Mouse (Mus musculus): ENCODE measurements around the gene Gpkow.
"Not testable (repeated sequence)": the region's sequence is repeated elsewhere in the genome, so short reads cannot be mapped to it uniquely, and the experiment has no call there.

Gene Gpkow

GRCm38 (mm10) chrX:7688321-7688720 lies 8.6 kb upstream of the Gpkow start:
- DNase-seq (ENCODE audit: low read depth, low spot score): no peak

DNA sequence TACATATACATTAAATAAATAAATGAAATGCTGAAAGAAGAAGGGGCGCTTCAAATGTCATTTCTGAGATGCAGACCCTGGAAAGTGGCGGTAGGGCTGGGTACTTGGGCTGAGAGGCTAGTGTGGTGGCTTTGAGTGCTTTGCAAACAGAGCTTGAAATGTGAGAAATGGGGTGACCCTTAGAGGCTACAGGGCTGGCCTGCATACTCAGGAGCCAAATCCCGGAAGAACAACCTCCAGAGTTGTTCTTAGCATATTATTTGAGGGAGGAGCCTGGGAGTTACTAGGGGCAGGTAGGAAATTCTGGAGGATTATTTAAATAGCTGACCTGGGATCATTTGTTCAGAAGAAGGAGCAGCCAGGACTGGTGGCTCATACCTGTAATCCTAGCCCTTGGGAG lies 6.4 kb upstream of the Gpkow start:
- no peak for DNase-seq (ENCODE audit: low read depth, low spot score)

GRCm38 (mm10) chrX:7692862-7693261 lies 4.1 kb upstream of the Gpkow start:
- peak; percentile 58 for DNase-seq (ENCODE audit: low read depth, low spot score)

DNA sequence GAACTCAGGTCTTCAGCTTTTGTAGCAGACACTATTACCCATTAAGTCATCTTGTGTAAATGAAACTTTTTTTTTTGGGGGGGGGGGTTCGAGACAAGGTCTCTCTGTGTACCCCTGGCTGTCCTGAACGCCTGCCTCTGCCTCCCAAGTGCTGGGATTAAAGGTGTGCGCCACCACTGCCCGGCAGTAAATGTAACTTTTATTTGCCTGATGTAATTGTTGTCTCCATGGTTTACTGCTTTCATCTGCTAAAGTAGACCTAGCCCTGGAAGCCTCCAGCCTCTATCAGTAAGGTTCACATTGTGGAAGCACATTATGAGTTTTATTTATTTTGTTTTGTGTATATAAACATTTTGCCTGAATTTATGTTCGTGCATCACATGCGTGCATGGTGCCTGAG lies 411 bp upstream of the Gpkow start:
- DNase-seq (ENCODE audit: low read depth, low spot score): no peak

GRCm38 (mm10) chrX:7713764-7714134 lies 16.8 kb downstream of the Gpkow start:
- not testable (repeated sequence) for DNase-seq (ENCODE audit: low read depth, low spot score)

DNA sequence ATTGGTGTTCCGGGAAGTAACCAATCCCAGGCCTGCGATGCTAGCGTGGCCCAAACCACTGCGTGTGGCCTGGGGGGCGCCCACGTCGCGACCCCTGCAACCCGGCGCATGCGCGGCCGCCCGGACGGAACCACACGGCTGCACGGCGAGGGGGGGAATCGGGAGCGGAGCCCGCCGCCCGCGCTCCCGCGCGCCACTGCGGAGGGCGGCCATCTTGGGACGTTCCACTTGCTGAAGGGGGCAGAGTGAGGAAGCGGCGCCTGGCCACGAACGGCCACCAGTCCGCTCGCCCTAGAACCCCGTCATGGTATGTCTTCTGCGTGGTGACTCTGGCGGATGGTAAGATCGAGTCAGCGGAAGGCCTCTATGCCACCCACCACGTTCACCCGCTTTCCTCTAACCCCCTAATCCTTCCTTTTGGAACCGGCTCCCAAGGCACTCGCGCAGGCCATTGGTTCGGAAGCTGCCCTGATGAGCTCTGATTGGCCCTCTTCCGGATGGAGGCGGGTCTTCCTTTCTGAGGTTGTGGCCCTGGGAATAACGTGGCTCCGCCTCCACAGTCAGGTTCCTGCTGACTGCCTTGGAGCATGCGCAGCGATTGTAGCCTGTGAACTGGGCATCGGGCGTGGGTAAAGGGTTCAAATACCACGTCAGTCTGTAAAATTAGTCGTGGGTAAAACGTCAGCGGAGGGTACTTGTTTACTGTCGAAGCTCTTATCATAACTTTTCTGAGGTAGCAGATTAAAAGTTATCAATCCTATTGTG lies 17.4 kb downstream of the Gpkow start, which contains the start of gene Wdr45:
Gene Wdr45, plus strand, starts transcription at position 199 of the 765 bp plus-strand sequence.
- DNase-seq (ENCODE audit: low read depth, low spot score): peak; percentile 97

- peak; percentile 50 for DNase-seq (ENCODE audit: low read depth, low spot score)
Measured at GRCm38 (mm10) chrX:7716058-7716457, 19.1 kb downstream of the Gpkow start.

- DNase-seq (ENCODE audit: low read depth, low spot score): peak; percentile 93
Measured at GRCm38 (mm10) chrX:7721514-7722281, 24.8 kb downstream of the Gpkow start, which contains the start of gene Gm45208. Gm45208 (plus strand) TSS chrX:7722245.

DNA sequence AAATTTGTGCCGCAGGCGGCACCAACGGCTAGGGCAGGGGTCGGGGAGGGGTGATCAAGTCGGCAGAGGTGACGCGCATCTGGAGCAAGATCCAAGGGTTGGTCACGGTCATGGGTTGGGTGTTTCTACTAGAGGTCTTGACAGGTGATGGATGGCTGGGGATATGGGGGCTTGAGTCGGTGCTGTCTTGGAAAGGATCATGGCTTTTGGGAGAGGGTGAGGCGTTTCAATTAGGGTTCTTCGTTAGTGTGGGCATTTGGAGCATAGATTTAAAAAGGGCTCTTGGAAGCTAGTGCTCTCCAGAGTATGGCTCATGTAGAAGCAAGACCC lies 25.3 kb downstream of the Gpkow start:
- no peak for DNase-seq (ENCODE audit: low read depth, low spot score)

- peak; percentile 94 for DNase-seq (ENCODE audit: low read depth, low spot score)
Measured at GRCm38 (mm10) chrX:7722691-7723090, 25.8 kb downstream of the Gpkow start.

GRCm38 (mm10) chrX:7724135-7724534 lies 27.2 kb downstream of the Gpkow start:
- peak; percentile 29 for DNase-seq (ENCODE audit: low read depth, low spot score)

DNA sequence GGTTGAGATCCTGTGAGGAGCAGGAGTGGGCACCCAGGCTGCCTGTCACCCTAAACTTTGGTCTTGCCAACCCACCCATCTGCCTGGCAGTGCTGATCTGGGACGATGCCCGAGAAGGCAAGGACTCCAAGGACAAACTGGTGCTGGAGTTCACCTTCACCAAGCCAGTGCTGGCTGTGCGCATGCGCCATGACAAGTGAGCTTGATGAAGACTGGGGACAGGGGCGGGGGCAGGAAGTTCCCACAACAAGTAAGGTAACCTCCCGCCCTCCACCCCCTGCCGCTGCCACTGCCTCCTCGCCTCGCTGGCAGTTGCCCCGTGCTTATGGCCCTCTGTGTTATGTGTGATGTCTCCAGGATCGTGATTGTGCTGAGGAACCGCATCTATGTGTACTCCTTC lies 28.9 kb downstream of the Gpkow start:
- DNase-seq (ENCODE audit: low read depth, low spot score): peak; percentile 87

DNA sequence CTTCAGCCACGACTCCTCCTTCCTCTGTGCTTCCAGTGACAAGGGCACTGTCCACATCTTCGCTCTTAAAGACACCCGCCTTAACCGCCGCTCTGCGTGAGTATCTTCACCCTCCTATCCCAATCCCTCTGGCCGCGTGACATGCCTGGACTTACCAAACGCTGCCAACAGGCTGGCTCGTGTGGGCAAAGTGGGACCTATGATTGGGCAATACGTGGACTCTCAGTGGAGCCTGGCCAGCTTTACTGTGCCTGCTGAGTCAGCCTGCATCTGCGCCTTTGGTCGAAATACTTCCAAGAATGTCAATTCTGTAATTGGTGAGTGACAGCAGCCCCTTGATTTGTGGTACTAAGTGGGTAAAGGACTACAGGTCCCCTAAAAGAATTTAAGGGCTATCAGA lies 30.2 kb downstream of the Gpkow start:
- DNase-seq (ENCODE audit: low read depth, low spot score): no peak

GRCm38 (mm10) chrX:7728215-7728921 lies 31.4 kb downstream of the Gpkow start, which contains the start of gene Praf2:
Praf2 (plus strand) TSS chrX:7728439.
- peak; percentile 96 for DNase-seq (ENCODE audit: low read depth, low spot score)

DNA sequence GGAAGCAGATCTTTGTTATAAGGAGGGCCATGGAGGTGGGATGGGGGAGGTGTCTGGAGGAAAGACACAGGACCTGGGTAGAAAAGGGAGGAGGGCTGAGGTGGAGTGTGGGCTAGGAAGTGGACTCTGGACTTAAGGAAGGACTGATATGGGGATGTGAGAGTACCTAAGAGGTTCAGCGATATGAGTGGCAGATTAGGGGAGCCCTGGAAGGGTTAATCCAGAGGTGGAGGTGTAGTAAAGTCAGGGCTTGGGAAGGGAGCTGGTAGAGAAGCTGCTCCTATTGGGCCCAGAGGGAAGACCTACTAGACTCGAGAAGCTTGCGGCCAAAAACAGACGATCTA lies 32.0 kb downstream of the Gpkow start:
- DNase-seq (ENCODE audit: low read depth, low spot score): peak; percentile 43

- DNase-seq (ENCODE audit: low read depth, low spot score): peak; percentile 71
Measured at GRCm38 (mm10) chrX:7733571-7734156, 36.7 kb downstream of the Gpkow start.

GRCm38 (mm10) chrX:7739336-7740081 lies 42.6 kb downstream of the Gpkow start:
- DNase-seq (ENCODE audit: low read depth, low spot score): peak; percentile 54

DNA sequence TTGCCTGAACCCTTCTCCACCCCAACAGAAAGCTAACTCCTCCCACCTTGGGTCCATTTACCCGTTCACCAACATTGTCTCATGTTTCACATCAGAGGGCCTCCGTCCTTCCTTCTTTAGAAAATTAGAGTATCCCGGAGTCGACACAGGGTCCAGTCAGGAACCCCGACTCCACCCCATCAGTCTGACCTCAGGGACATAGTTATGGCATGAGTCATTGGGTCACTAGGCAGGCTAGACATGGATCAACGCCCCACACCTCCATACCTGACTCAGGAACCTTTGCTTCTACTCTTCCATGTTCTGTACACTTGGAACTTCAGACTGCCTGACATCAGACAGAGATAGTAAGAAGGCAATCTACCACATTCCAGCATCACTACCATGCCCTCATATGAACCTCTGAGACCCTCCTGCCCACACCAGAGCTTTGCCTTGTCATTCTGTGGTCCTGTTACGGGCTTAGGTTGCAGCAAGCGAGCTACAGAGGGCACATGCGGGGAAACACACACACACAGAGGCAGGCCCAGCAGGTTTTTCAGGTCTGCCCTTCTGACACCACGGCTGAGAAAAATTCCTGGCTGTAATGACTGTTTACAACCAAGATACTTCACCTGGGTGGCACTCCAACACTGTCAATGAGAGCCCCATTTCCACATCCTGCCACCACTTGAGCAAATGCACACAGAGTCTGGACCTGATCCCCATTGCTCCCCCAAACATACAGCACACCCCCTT lies 43.3 kb downstream of the Gpkow start:
- peak; percentile 47 for DNase-seq (ENCODE audit: low read depth, low spot score)

DNA sequence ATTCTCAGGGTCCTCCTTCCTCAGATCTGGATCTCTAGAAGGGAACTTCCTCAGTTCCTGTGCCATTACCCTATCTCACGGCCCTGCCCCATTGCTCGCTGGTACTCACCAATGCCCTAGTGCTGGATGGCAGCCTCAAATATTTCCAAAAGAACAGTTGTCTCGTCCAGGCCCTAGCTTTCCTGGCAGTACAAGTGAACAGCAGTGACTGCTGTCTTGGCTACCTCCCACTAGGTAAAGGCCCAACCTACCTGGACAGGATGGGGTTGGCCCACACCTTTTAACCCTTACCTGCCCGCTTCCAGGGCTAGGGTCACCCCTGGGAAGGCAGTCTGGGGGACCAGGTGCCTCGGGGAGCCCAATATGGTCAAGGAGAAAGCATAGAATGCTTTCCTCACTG lies 44.2 kb downstream of the Gpkow start:
- no peak for DNase-seq (ENCODE audit: low read depth, low spot score)

GRCm38 (mm10) chrX:7743470-7743869 lies 46.5 kb downstream of the Gpkow start:
- DNase-seq (ENCODE audit: low read depth, low spot score): peak; percentile 56

DNA sequence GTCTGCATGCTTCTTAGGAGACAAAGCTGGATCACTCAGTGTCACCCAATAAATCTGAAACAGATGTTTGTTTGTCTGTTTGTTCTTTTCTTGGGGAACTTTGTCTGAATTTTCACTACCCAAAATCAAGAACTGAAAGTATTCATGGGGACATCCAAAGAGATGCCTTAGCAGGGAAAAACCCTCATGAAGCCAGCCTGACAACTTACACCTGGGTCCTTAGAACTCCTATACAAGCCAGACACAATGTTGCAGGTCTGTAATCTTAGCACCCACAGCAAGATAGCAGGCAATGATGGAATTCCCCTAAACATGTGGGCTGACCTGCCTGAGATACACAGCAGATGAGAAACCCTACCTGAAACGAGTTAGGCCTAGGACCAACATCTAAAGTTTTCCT lies 48.0 kb downstream of the Gpkow start:
- DNase-seq (ENCODE audit: low read depth, low spot score): no peak
